Mouse (Mus musculus): ENCODE data around the gene Glis1.

DNA sequence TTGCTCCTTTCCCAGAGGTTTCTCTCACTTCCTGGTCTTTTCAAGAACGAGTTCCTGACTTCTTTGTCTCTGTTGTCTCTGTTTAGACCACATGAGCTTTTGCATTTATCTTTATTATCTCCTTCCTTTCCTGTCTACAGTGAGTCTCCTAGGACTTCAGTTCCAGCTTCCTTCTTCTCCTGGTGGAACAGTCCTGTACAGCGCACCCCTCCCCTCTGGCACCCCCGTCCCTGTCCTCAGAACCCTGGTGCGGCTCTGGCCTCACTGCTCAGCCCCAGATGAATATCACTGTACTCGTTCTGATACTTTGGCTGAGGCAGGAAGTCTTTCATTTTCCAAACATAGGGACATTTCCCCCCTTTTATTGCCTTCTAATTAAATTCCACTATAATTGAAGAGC lies 152.0 kb downstream of the Glis1 start:
- no peak for TF ChIP-seq EP300 (IDR thresholded peaks at IDR 0.05; ENCODE audit: low read depth)
- no peak for TF ChIP-seq CTCF (IDR thresholded peaks at IDR 0.05; ENCODE audit: low read depth)

Measured in heart, postnatal 0 days (tissue).